Mouse (Mus musculus) embryo, embryonic 9.5 days (tissue): ENCODE results near the gene Col25a1.
A peak's percentile ranks its signal among the peaks of the same experiment; 100 is the strongest.

Source experiments
- DNase-seq: peaks from one replicate; pipeline ENCODE4 v3.0.0-alpha.2; 2017; ENCODE audit errors: extremely low spot score

Col25a1 gene

GRCm38 (mm10) chr3:130131201-130131600 is at the start of gene Col25a1:
TSS of gene Col25a1 (plus strand) at chr3:130131501.
- DNase-seq, result no peak

DNA sequence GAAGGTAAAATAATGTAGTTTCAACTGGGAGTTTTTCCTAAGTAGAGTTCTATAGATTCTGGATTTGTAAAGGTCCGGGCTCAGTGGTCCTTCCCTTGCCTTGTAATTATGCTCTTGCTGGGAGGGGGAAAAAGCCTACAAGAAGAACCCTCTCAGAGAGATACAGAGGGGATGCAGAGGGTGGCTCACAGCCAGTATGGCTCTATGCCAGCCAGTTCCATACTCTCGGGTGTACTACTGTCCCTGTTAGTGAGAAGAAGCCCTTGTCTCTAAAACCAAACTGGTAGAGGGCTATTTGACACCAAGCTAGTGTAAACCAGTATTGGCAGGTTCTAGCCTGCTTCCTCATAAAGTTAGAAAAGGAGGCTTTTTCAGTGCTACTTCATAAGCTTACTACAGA is 48.0 kb upstream of the Col25a1 start:
- DNase-seq, result no peak

- DNase-seq, result no peak
Observed at GRCm38 (mm10) chr3:130086372-130087080, 44.8 kb upstream of the Col25a1 start.

DNA sequence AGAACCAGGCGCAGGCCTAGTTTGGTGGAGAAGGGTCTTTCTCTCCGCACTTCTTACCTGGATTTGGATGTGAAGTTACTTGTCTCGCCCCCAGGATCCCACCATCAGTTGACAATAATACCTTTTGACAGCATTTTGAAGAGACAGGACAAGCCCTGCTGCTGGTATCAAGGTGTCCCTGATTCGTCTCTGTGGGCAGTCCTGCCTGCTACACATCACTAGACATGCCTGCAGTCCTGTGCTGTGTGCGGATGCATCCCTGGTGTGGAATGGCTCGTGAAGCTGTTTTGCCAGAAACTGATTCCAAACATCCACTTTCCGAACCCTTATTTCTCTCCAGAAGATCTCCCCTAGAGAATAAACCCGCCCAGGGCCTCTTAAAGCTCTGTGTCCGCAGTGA is 43.8 kb upstream of the Col25a1 start:
- DNase-seq, result no peak

DNA sequence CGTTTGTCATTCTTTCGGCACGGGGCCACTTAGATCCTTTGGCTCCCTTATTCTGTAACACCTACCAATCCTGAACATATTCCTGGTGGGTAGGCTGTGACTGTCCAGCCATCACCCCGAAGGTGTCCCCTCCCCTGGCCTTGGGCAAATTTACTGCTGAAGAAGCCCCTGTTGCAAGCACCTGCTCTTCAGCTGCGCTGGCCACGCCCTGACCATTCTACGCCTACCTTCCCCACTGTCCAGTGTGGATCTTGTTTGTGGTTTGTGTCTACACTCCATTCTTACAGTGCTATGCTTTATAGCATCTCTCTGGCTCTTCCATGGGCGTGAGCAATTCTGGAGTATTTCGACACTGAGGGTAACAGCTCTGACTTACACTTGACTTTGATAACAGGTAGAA is 42.6 kb upstream of the Col25a1 start:
- DNase-seq, result no peak

GRCm38 (mm10) chr3:130090460-130090859 is 40.8 kb upstream of the Col25a1 start:
- DNase-seq, result no peak

GRCm38 (mm10) chr3:130094125-130094704 is 37.1 kb upstream of the Col25a1 start:
- no peak for DNase-seq

DNA sequence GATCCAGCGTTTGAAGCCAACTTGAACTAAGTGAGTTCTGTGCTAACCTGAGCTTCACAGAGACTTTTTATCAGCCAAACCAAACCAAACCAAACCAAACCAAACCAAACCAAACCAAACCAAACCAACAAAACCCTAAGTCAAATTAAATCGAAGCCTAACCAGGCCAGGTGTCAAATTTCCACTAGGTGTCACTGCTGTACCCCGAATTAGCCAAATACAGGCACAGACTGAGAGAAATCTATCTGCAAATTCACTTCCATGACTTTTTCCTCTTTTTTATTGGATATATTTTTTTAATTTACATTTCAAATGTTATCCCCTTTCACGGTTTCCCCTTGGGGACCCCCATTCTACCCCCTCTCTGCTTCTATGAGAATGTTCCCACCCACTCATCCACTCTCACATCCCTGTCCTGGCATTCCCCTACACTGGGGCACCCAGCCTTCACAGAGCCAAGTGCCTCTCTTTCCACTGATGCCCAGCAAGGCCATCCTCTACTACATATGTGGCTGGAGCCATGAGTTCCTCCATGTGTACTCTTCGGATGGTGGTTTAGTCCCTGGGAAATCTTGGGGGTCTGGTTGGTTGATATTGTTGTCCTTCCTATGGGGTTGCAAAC is 36.0 kb upstream of the Col25a1 start:
- DNase-seq, result peak; percentile 45

DNA sequence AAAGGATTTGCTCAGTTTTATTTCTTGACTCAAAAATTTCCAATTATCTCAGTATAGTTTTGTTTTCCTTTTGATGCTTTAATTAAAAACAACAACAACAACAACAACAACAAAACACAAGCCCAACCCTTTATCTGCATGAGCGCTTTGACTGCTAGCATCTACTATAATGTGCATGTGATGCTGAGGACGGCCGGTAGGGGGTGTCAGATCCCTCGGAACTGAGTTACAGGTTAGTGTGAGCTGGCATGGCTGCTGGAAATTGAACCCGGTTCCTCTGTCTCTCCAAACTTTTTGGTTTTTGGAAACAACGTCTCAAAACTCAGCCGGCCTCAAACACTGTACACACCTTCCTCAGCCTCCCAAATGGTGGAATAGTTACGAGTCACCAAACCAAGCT is 27.8 kb upstream of the Col25a1 start:
- DNase-seq, result peak; percentile 19

GRCm38 (mm10) chr3:130104471-130104870 is 26.8 kb upstream of the Col25a1 start:
- DNase-seq, result no peak

DNA sequence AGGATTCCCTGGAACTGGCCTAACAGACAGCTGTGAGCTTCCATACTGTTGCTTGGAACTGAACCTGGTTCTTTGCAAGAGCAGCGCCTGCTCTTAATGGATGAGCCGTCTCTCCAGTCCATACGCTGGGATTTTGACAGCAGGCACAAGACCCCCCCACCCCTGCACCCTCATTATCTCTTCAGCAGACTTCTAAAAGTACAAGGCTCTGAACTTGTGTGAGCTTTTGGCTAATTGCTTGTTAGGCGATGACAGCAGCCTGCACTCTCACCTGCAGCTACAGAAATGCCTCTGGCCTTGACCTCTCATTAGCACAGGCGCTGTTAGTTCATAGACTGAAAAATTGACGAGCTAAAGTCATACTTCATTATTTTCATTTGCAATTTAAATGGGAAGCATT is 14.4 kb upstream of the Col25a1 start:
- no peak for DNase-seq

GRCm38 (mm10) chr3:130127840-130128239 is 3.5 kb upstream of the Col25a1 start:
- no peak for DNase-seq

GRCm38 (mm10) chr3:130128564-130128963 is 2.7 kb upstream of the Col25a1 start:
- DNase-seq, result no peak

DNA sequence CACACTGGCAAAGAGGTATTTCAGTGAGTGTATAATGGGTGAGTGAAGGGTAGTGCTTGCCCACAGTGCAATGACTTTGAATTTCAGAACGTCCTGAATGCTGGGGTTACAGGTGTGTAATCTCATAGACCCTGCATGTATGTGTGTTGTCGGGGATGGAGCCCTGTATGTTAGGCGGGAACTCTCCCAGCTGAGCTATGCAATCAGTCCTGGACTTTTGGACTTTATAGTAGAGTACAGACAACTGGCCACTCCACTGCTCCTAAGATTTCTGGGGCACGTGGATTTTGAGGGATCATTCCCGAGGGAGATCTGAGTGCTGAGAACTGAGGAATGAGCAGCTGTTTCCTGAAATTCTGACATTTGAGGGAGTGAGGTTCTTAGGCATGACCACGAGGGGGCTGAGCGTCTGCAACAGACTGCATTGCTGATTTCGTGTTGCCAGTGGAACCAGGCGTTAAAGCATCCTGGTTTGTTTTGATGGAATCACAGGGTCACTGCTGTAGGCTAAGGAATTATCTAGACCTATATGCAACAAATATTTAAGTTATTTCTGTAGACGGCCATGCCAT is 1.6 kb upstream of the Col25a1 start:
- no peak for DNase-seq

GRCm38 (mm10) chr3:130137204-130137603 is 5.9 kb downstream of the Col25a1 start:
- DNase-seq, result no peak

DNA sequence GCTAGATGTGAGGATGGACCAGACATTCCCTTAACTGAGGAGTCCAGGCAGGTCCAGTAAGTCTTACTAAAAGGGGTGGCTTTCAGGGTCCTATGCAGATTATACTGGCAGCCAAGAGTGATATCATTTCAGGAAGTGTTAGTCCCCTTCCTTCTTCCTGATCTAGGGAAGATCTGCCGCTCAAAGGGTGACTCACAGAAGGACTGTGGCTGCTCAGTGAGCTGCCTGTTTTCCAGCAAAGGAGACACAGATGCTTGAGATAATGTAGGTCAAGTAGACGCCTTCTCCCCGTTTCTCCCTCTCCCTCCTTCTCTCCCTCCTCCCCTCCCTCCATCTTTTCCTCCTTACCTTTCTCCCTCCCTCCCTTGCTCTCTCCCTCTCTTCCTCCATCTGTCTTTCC is 6.3 kb downstream of the Col25a1 start:
- no peak for DNase-seq

DNA sequence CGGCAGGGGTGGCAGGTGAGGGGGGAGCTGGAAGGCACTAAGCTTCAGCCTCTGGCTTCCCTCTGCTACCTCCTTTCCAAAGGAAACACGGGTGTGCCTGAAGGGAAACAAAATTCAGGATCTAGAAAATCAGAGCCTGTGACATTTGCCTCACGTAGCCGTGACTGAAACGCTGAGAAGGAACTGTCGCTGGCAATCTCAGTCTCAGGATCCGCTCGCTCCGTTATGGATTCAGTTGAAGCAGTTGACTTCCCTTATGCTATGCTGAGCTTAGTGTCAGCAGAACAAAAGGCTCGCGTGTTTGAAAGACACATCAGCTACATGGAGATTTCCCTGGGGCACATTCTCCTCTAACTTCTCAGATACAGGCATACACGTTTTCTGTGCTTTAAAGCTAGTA is 14.6 kb downstream of the Col25a1 start:
- DNase-seq, result no peak

DNA sequence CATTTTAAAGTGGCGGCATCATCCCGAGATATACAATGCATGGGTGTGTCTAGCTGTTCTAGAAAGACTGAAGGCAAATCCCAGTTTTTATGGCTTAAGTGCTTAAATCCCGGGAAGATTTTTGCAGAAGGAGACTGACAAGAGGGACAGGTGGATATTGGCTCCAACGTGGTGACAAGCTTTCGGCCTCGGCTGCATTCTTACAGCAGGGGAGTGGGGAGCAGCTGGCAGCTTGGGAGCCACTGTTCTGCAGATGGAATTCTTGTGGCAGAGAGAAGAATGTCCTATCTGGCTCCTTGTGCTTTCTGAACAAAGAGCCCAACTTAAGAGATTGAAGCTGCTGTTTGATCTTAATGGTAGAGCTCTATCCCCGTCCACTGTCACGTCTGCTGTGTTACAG is 16.5 kb downstream of the Col25a1 start:
- no peak for DNase-seq

GRCm38 (mm10) chr3:130149180-130149579 is 17.9 kb downstream of the Col25a1 start:
- no peak for DNase-seq

- DNase-seq, result no peak
Observed at GRCm38 (mm10) chr3:130153117-130153516, 21.8 kb downstream of the Col25a1 start.

GRCm38 (mm10) chr3:130157551-130157950 is 26.2 kb downstream of the Col25a1 start:
- no peak for DNase-seq

DNA sequence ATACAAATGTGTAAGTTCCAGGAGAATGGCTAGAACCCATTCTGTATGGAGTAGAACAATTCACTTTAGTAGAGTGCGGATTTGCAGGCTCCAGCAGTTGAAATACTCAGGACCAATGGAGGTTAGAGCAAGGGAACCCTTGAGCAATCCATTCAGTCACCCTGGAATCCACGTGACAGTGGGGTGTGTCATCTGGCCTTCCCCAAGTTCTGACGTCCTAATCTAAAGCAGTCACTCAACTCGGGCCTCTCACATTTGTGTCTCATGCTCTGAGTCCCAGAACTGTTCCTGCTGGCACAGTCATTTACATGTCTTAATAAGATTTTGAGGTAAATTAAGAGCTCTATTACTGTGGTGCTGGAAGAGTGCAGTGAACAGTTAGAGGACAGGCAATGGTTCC is 28.6 kb downstream of the Col25a1 start:
- DNase-seq, result no peak

- no peak for DNase-seq
Observed at GRCm38 (mm10) chr3:130160902-130161301, 29.6 kb downstream of the Col25a1 start.
